Mouse (Mus musculus) monocyte, adult 2 months (primary cell): ENCODE data around the gene Ugt2a3.
"Not testable (repeated sequence)": the region's sequence is repeated elsewhere in the genome, so short reads cannot be mapped to it uniquely, and the experiment has no call there.

Experiments used
- DNase-seq, 2 experiments: peaks; one replicate each; pipeline ENCODE4 v3.0.0; 2022; ENCODE audit warnings: low spot score in 2 of 2, low read depth in 1 of 2

Gene Ugt2a3

GRCm38 (mm10) chr5:87336961-87337697 lies at the start of gene Ugt2a3:
TSS of gene Ugt2a3 (minus strand) at chr5:87337195.
- DNase-seq = no peak

GRCm38 (mm10) chr5:87380234-87380633 lies 43.2 kb upstream of the Ugt2a3 start:
- no peak for DNase-seq

- DNase-seq = no peak
These were observed 42.8 kb upstream of the Ugt2a3 start for GRCm38 (mm10) chr5:87379825-87380224.

GRCm38 (mm10) chr5:87375874-87376383 lies 38.9 kb upstream of the Ugt2a3 start:
- no peak for DNase-seq

GRCm38 (mm10) chr5:87373502-87373863 lies 36.5 kb upstream of the Ugt2a3 start:
- DNase-seq = no peak

- DNase-seq = not testable (repeated sequence)
These were observed 36.0 kb upstream of the Ugt2a3 start for GRCm38 (mm10) chr5:87372788-87373501.

GRCm38 (mm10) chr5:87350350-87350749 lies 13.4 kb upstream of the Ugt2a3 start:
- no peak for DNase-seq

GRCm38 (mm10) chr5:87349150-87349549 lies 12.2 kb upstream of the Ugt2a3 start:
- not testable (repeated sequence) for DNase-seq

GRCm38 (mm10) chr5:87347479-87348078 lies 10.6 kb upstream of the Ugt2a3 start:
- not testable (repeated sequence) for DNase-seq

- DNase-seq = no peak
These were observed 3.5 kb upstream of the Ugt2a3 start for GRCm38 (mm10) chr5:87340461-87340860.

- DNase-seq = no peak
These were observed 1.8 kb downstream of the Ugt2a3 start for GRCm38 (mm10) chr5:87335199-87335598.

- DNase-seq = no peak
These were observed 3.4 kb downstream of the Ugt2a3 start for GRCm38 (mm10) chr5:87333584-87333983.

- DNase-seq = no peak
These were observed 25.6 kb downstream of the Ugt2a3 start for GRCm38 (mm10) chr5:87311392-87311791.

GRCm38 (mm10) chr5:87286180-87286579 lies 50.8 kb downstream of the Ugt2a3 start:
- not testable (repeated sequence) for DNase-seq

- not testable (repeated sequence) for DNase-seq
These were observed 61.0 kb downstream of the Ugt2a3 start for GRCm38 (mm10) chr5:87275986-87276385.

GRCm38 (mm10) chr5:87275581-87275980 lies 61.4 kb downstream of the Ugt2a3 start:
- DNase-seq = no peak
